Mouse (Mus musculus) hindbrain, embryonic 10.5 days (tissue): ENCODE measurements around the gene Abhd16a. TPM values are rescaled to one million over a fixed set of nuclear protein-coding genes. Genes with fewer than 3 reads are reported as not detected.
A peak's percentile ranks its signal among the peaks of the same experiment; 100 is the strongest.

Source experiments
- DNase-seq: peaks from one replicate; pipeline ENCODE4 v3.0.0-alpha.2; 2017; ENCODE audit warnings: low spot score
- H3K27ac ChIP-seq: fragments of 300-500 bp; sonication (generic); 2 replicates; pipeline ENCODE4 v1.5.1; 2016; ENCODE audit warnings: mild to moderate bottlenecking, moderate library complexity
- H3K27me3 ChIP-seq: fragments of 300-500 bp; sonication (generic); 2 replicates; pipeline ENCODE4 v1.6.1; 2016; ENCODE audit warnings: mild to moderate bottlenecking; ENCODE audit not compliant: poor library complexity, insufficient read depth, severe bottlenecking
- H3K36me3 ChIP-seq: fragments of 300-500 bp; sonication (generic); 2 replicates; pipeline ENCODE4 v1.6.1; 2016; ENCODE audit warnings: mild to moderate bottlenecking, moderate library complexity
- H3K4me1 ChIP-seq: fragments of 300-500 bp; sonication (generic); replicated peaks from 2 replicates; pipeline ENCODE4 v1.6.1; 2016; ENCODE audit warnings: mild to moderate bottlenecking
- H3K4me3 ChIP-seq: fragments of 300-500 bp; sonication (generic); 2 replicates; pipeline ENCODE4 v1.5.1; 2016; ENCODE audit warnings: mild to moderate bottlenecking, moderate library complexity
- H3K9me3 ChIP-seq: fragments of 300-500 bp; sonication (generic); 2 replicates; pipeline ENCODE4 v1.6.1; 2016; ENCODE audit warnings: mild to moderate bottlenecking, moderate library complexity
- WGBS: fragments of 180-500 bp; shearing (Covaris S2); methylation state at CpG from one replicate; pipeline ENCODE4 v1.1.7; 2016; 5-methylcytosine and 5-hydroxymethylcytosine counted together
- polyA plus RNA-seq: library from polyadenylated mRNA; unstranded; fragments of >200 nt; fragmentation: Nextera tagmentation; extraction: Ambion mirVana; gene quantifications from 2 replicates; pipeline ENCODE4 v1.2.1, GENCODE M21; 2016

Abhd16a gene
- polyA plus RNA-seq, 1 experiment from 2014 or later = 67.1 TPM

DNA sequence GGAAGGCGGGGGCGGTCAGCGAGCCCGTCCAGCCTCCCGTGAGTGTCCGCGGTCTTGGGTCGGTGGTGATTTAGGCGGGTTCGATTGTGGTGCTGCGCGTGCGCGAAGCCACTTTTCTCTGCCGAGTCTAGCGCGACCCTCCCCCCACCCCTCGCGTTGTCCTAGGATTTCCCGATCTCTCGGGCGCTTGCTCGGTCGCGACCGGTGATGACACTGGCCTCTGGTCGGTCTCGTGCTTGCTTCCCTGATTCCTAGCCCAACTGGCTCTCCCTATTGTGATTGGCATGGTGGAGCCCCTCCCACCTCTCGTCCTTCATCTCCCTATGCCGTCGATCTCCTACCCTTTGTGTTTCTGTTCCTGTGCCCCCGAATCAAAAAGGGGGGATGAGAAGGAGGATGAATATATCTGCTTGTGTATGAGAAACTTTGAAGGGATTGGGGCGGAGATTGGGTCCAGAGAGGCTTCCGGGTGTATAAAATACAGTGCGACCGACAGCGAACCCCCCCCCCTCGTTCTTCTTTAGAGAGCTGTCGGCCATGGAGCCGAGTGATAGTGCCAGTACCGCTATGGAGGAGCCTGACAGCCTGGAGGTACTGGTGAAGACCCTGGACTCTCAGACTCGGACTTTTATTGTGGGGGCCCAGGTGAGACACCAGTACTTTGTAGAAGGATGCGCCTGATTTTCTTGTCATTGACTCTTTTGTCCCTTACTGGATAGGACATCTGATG is 46.7 kb downstream of the Abhd16a start:
- peak overlapping the region; percentile 88 for H3K4me3 ChIP-seq
- peaks cover 26% of the 10 kb centered on the region for H3K4me1 ChIP-seq
- H3K27ac ChIP-seq = peak overlapping the region; percentile 99
- no peaks in the 10 kb centered on the region for H3K9me3 ChIP-seq
- no peak for DNase-seq
- WGBS = under 1% methylated on average over 43 of the region's 43 CpGs
- H3K27me3 ChIP-seq = no peaks in the 10 kb centered on the region
- peaks cover 35% of the 10 kb centered on the region for H3K36me3 ChIP-seq

DNA sequence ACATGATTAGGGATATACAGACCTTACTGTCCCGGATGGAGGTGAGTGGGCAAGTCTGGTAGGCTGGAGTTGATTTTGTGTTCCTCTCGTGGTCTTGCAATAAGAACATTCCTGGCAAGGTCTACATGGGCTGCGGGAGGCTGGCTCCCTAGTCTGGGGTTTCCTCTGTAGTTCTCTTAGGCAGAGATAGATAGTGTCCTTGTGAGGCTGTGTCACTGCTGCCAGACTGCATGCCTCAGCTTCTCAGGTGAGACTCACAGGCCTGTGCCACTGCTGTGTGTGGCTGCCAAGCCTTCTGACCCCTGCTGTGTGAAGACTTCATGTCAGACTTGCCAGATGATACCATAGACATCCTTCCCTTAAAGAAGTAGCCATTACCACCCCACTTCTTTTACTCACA is 50.2 kb downstream of the Abhd16a start:
- H3K4me1 ChIP-seq = peaks cover 26% of the 10 kb centered on the region
- 96% methylated on average over 3 of the region's 3 CpGs for WGBS
- H3K36me3 ChIP-seq = peaks cover 70% of the 10 kb centered on the region
- no peak overlapping the region for H3K27ac ChIP-seq
- no peak overlapping the region; the same call in 1 of the 2 replicates for H3K4me3 ChIP-seq
- peaks cover 7% of the 10 kb centered on the region; the same call in 1 of the 2 replicates for H3K9me3 ChIP-seq
- no peak for DNase-seq
- H3K27me3 ChIP-seq = no peaks in the 10 kb centered on the region

DNA sequence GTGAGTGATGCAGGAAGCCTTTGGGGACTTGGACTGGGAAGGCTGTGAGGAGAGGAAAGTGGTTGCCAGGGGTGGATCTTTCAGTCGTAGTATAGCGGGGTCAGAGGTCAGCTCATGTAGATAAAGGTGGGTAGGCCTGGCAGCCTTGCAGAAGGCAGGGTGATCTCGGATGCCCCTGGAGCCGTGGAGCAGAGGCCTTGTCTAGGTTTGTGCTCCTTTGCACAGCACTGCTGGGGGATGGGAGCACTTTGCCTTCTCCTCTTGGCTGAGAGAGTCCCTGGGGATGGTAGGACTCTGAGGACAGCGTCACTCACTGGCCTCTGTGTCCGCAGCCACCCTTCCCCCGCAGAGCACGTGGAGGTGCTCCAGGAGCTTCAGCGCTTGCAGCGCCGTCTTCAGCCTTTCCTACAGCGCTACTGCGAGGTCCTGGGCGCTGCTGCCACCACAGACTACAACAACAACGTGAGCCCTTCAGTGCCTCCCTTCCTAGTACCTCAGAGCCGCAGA is 51.5 kb downstream of the Abhd16a start:
- no peak overlapping the region for H3K27ac ChIP-seq
- peak overlapping the region; percentile 23; the same call in 1 of the 2 replicates for H3K4me3 ChIP-seq
- H3K27me3 ChIP-seq = no peaks in the 10 kb centered on the region
- H3K36me3 ChIP-seq = peaks cover 83% of the 10 kb centered on the region
- 82% methylated on average over 16 of the region's 16 CpGs for WGBS
- H3K9me3 ChIP-seq = peaks cover 7% of the 10 kb centered on the region; the same call in 1 of the 2 replicates
- no peak for DNase-seq
- peaks cover 26% of the 10 kb centered on the region for H3K4me1 ChIP-seq

DNA sequence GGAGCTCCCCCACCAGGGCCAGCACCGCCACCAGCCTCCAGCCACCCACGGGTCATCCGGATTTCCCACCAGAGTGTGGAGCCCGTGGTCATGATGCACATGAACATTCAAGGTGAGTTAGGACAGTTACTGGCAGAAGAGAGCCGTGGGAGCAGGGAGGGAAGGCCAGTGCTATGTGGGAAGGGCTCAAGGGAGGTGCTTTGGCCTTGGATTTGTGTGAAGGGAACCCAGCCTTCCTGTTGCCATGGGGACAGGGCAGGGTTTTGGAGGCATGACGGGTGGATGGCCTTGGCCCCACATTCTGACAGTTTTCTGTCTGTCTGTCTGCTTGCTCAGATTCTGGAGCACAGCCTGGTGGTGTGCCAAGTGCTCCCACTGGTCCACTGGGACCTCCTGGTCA is 52.9 kb downstream of the Abhd16a start:
- Histone ChIP-seq H3K4me1 (peaks cover 16% of the 10 kb centered on the region), H3K27ac (no peak overlapping the region), H3K9me3 (peaks cover 7% of the 10 kb centered on the region; the same call in 1 of the 2 replicates), H3K36me3 (peaks cover 97% of the 10 kb centered on the region), H3K27me3 (no peaks in the 10 kb centered on the region), H3K4me3 (no peak overlapping the region)
- DNase-seq = no peak
- WGBS = 89% methylated on average over 6 of the region's 6 CpGs

DNA sequence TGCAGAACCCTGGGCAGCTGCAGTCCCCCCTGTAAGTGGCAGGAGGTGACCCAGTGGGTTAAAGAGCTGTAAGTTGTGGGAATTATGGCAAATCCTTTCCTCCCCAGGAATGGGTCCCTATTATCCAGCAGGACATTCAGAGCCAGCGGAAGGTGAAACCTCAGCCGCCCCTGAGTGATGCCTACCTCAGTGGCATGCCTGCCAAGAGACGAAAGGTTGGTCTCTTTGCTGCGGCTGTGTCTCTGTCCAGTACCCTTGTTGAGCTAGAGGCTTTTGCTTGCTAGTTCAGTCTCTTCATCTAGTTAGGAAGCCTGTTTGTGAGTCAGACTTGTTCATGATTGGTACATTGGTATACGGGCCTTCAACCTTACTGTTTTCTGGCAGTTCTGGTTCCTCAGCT is 57.1 kb downstream of the Abhd16a start:
- 92% methylated on average over 5 of the region's 5 CpGs for WGBS
- peaks cover 99% of the 10 kb centered on the region for H3K36me3 ChIP-seq
- H3K4me3 ChIP-seq = no peak overlapping the region
- no peaks in the 10 kb centered on the region for H3K4me1 ChIP-seq
- no peaks in the 10 kb centered on the region for H3K27me3 ChIP-seq
- no peak for DNase-seq
- no peak overlapping the region for H3K27ac ChIP-seq
- H3K9me3 ChIP-seq = peaks cover 7% of the 10 kb centered on the region; the same call in 1 of the 2 replicates

DNA sequence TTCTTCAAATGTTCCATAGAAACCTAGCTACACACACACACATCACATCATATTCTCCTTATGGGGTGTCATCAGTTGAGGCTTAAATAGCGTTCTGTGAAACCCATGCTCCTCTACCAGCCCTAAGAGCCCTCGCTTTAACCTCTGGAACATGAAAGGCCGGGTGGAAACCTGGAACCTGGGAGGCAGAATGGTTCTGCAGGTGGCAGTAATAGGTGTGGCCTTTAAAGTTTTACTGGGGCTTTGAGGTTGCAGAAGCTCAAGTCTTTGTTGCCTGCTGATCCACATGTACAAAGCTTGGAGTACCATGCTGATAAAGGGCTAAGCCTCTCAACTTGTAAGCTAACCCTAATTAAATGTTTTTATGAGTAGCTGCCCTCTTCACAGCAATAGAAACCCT is 58.3 kb downstream of the Abhd16a start:
- H3K4me1 ChIP-seq = no peaks in the 10 kb centered on the region
- DNase-seq = no peak
- H3K27me3 ChIP-seq = no peaks in the 10 kb centered on the region
- H3K36me3 ChIP-seq = peaks cover 99% of the 10 kb centered on the region
- peaks cover 7% of the 10 kb centered on the region; the same call in 1 of the 2 replicates for H3K9me3 ChIP-seq
- H3K4me3 ChIP-seq = no peak overlapping the region
- H3K27ac ChIP-seq = no peak overlapping the region
- 61% methylated on average over 3 of the region's 3 CpGs for WGBS

DNA sequence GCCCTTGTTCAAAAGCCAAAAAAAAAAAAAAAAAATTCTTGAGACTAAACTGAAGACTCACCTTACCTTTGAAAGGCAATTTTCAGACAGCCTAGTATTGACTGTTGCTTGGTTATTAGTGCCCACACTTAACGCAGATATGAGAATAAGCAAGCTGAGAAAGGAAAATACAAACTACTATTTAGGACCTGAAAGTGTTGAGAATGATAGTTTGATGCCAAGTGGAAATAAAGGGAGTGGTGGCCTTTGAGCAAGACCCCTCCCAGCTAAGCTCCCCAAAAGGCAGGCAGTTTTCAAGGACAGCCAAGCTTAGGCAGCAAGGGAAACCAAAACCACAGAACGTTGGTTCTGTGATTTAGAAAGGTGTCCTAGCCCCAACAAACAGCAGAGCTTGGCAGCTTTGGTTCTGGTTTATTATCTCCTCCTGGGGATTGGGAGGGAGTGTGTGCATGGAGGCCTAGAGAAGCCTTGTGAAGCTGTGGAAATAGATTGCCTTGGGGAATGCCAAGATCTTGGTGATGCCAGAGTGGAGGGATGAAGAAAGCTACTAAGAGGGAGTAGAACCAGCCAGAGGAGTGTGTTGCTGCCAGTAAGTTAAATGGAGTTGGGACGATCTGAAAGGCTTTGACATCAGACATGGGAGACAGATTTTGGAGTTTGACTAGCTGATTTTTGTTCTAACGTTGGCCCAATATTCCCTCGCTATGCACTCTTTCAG is 59.0 kb downstream of the Abhd16a start:
- Histone ChIP-seq H3K9me3 (peaks cover 6% of the 10 kb centered on the region; the same call in 1 of the 2 replicates), H3K36me3 (peaks cover 99% of the 10 kb centered on the region), H3K4me3 (no peak overlapping the region), H3K4me1 (no peaks in the 10 kb centered on the region), H3K27ac (no peak overlapping the region), H3K27me3 (no peaks in the 10 kb centered on the region)
- DNase-seq = no peak
- 72% methylated on average over 5 of the region's 5 CpGs for WGBS

DNA sequence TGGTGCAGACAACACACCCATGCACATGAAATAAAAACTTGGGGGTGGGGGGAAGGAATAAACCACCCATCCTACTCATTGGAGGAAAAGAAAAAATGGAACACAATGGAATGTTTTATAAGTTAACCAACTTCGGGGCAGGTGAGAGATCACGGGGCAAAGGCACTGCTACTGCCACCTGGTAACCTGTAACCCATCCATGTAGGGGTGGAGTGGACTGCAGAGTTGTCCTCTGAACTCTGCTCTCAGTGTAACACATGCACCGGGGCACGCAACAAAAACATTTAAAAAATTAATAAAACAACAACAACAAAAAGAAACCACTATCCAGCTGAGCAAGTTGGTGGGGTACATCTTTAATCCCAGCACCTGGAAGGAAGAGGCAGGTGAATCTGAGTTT is 63.1 kb downstream of the Abhd16a start:
- 96% methylated on average over 4 of the region's 4 CpGs for WGBS

More for the DNA sequence above, 63.1 kb downstream of the Abhd16a start:
- Histone ChIP-seq H3K36me3 (peaks cover 99% of the 10 kb centered on the region), H3K9me3 (no peaks in the 10 kb centered on the region), H3K27me3 (no peaks in the 10 kb centered on the region), H3K4me1 (no peaks in the 10 kb centered on the region), H3K4me3 (no peak overlapping the region), H3K27ac (no peak overlapping the region)
- no peak for DNase-seq

Other genes with a start within 250 kb of the Abhd16a start
- 58.2 and 65.1 TPM in 2 replicates for gene Skiv2l, start 239.1 kb upstream of the Abhd16a start, polyA plus RNA-seq
- 137 and 139 TPM in 2 replicates for gene Nelfe, start 238.9 kb upstream of the Abhd16a start, polyA plus RNA-seq
- gene Cfb, start 226.7 kb upstream of the Abhd16a start, polyA plus RNA-seq = 1.9 TPM in 2 replicates
- gene Zbtb12, start 209.8 kb upstream of the Abhd16a start, polyA plus RNA-seq = 5.2 and 5.6 TPM in 2 replicates
- 0.14 TPM in 1 of 2 replicates, not detected in the other for gene Gm20547, start 207.2 kb upstream of the Abhd16a start, polyA plus RNA-seq
- 0.58 and 1.0 TPM in 2 replicates for gene C2, start 191.0 kb upstream of the Abhd16a start, polyA plus RNA-seq
- gene Ehmt2, start 190.8 kb upstream of the Abhd16a start, polyA plus RNA-seq = 98.2 and 100 TPM in 2 replicates
- 0.41 TPM in 1 of 2 replicates, not detected in the other for gene Slc44a4, start 174.8 kb upstream of the Abhd16a start, polyA plus RNA-seq
- 16.2 and 20.7 TPM in 2 replicates for gene Neu1, start 158.0 kb upstream of the Abhd16a start, polyA plus RNA-seq
- 0.09 and 0.20 TPM in 2 replicates for gene Hspa1b, start 130.0 kb upstream of the Abhd16a start, polyA plus RNA-seq
- 0.42 TPM in 1 of 2 replicates, not detected in the other for gene Gm20481, start 119.4 kb upstream of the Abhd16a start, polyA plus RNA-seq
- 0.90 and 1.7 TPM in 2 replicates for gene Hspa1a, start 117.1 kb upstream of the Abhd16a start, polyA plus RNA-seq
- 0.76 and 0.78 TPM in 2 replicates for gene Hspa1l, start 116.6 kb upstream of the Abhd16a start, polyA plus RNA-seq
- gene Lsm2, start 107.4 kb upstream of the Abhd16a start, polyA plus RNA-seq = 278 and 314 TPM in 2 replicates
- gene Vars, start 88.3 kb upstream of the Abhd16a start, polyA plus RNA-seq = 176 and 199 TPM in 2 replicates
- 0.10 and 0.24 TPM in 2 replicates for gene Vwa7, start 72.7 kb upstream of the Abhd16a start, polyA plus RNA-seq
- 5.2 and 5.6 TPM in 2 replicates for gene Sapcd1, start 61.2 kb upstream of the Abhd16a start, polyA plus RNA-seq
- gene Msh5, start 42.5 kb upstream of the Abhd16a start, polyA plus RNA-seq = 3.9 and 6.4 TPM in 2 replicates
- 232 and 239 TPM in 2 replicates for gene Clic1, start 39.3 kb upstream of the Abhd16a start, polyA plus RNA-seq
- gene Ddah2, start 30.2 kb upstream of the Abhd16a start, polyA plus RNA-seq = 536 and 664 TPM in 2 replicates
- 0.20 and 0.27 TPM in 2 replicates for gene Ly6g6c, start 23.9 kb upstream of the Abhd16a start, polyA plus RNA-seq
- gene Mpig6b, start 23.1 kb upstream of the Abhd16a start, polyA plus RNA-seq = 0.76 and 1.1 TPM in 2 replicates
- 0.76 and 0.97 TPM in 2 replicates for gene Ly6g6e, start 12.4 kb upstream of the Abhd16a start, polyA plus RNA-seq
- 2.1 and 2.4 TPM in 2 replicates for gene Ly6g6d, start 11.2 kb upstream of the Abhd16a start, polyA plus RNA-seq
- gene Ly6g6f, start 3.7 kb upstream of the Abhd16a start, polyA plus RNA-seq = 0.67 and 0.80 TPM in 2 replicates
- not detected in 2 replicates for gene Ly6g5c, start 19.0 kb downstream of the Abhd16a start, polyA plus RNA-seq
- 0.90 and 1.7 TPM in 2 replicates for gene Ly6g5b, start 26.2 kb downstream of the Abhd16a start, polyA plus RNA-seq
- 33.1 and 33.5 TPM in 2 replicates for gene Gpank1, start 32.2 kb downstream of the Abhd16a start, polyA plus RNA-seq
- gene Csnk2b, start 32.8 kb downstream of the Abhd16a start, polyA plus RNA-seq = 303 and 328 TPM in 2 replicates
- gene D17H6S53E, start 37.1 kb downstream of the Abhd16a start, polyA plus RNA-seq = 10.0 and 10.2 TPM in 2 replicates
- gene Apom, start 42.8 kb downstream of the Abhd16a start, polyA plus RNA-seq = 0.16 and 0.49 TPM in 2 replicates
- 70.3 and 77.6 TPM in 2 replicates for gene Bag6, start 45.9 kb downstream of the Abhd16a start, polyA plus RNA-seq
- gene Prrc2a, start 75.6 kb downstream of the Abhd16a start, polyA plus RNA-seq = 193 and 221 TPM in 2 replicates
- 4.2 and 6.5 TPM in 2 replicates for gene Aif1, start 86.8 kb downstream of the Abhd16a start, polyA plus RNA-seq
- 4.8 and 11.9 TPM in 2 replicates for gene Lst1, start 99.2 kb downstream of the Abhd16a start, polyA plus RNA-seq
- gene Ltb, start 105.2 kb downstream of the Abhd16a start, polyA plus RNA-seq = 0.17 and 0.19 TPM in 2 replicates
- gene Tnf, start 112.7 kb downstream of the Abhd16a start, polyA plus RNA-seq = not detected in 2 replicates
- not detected in 2 replicates for gene Lta, start 116.1 kb downstream of the Abhd16a start, polyA plus RNA-seq
- 0.42 and 0.46 TPM in 2 replicates for gene Gm16181, start 131.6 kb downstream of the Abhd16a start, polyA plus RNA-seq
- gene Atp6v1g2, start 144.4 kb downstream of the Abhd16a start, polyA plus RNA-seq = 7.6 and 12.9 TPM in 2 replicates
- 10.2 and 11.6 TPM in 2 replicates for gene Nfkbil1, start 146.5 kb downstream of the Abhd16a start, polyA plus RNA-seq
- 661 and 692 TPM in 2 replicates for gene Ddx39b, start 152.5 kb downstream of the Abhd16a start, polyA plus RNA-seq
- gene H2-D1, start 173.5 kb downstream of the Abhd16a start, polyA plus RNA-seq = 54.3 and 60.1 TPM in 2 replicates
- gene H2-Q1, start 231.1 kb downstream of the Abhd16a start, polyA plus RNA-seq = not detected in 2 replicates